Mouse (Mus musculus) limb, embryonic 14.5 days (tissue): Measurements from ENCODE around the gene Tgfbr2. TPM values are rescaled to one million over a fixed set of nuclear protein-coding genes. Genes with fewer than 3 reads are reported as not detected.

Source experiments
- ATAC-seq: fragments of 200-750 bp; cut with Nextera tagmentation; 2 replicates; pipeline ENCODE4 v1.8.0; 2017; ENCODE audit warnings: low read depth, moderate number of reproducible peaks, moderate TSS enrichment; ENCODE audit not compliant: low FRiP score
- DNase-seq: peaks from one replicate; pipeline ENCODE4 v3.0.0-alpha.2; 2015; ENCODE audit warnings: low spot score
- H3K27ac ChIP-seq: fragments of 300-500 bp; sonication (generic); replicated peaks from 2 replicates; pipeline ENCODE4 v1.5.1; 2014; ENCODE audit warnings: low read depth, mild to moderate bottlenecking, low read length, moderate library complexity, mixed read lengths
- H3K27me3 ChIP-seq: fragments of 300-500 bp; sonication (generic); 2 replicates; pipeline ENCODE4 v1.6.1; 2014; ENCODE audit warnings: low read length, mixed read lengths; ENCODE audit not compliant: control insufficient read depth, insufficient read depth
- H3K36me3 ChIP-seq: fragments of 300-500 bp; sonication (generic); 2 replicates; pipeline ENCODE4 v1.6.1; 2014; ENCODE audit warnings: mild to moderate bottlenecking, low read length, moderate library complexity, mixed read lengths; ENCODE audit not compliant: control insufficient read depth, insufficient read depth
- H3K4me1 ChIP-seq: fragments of 300-500 bp; sonication (generic); 2 replicates; pipeline ENCODE4 v1.6.1; 2014; ENCODE audit warnings: antibody characterized with exemption, low read length, mixed read lengths; ENCODE audit not compliant: control insufficient read depth, insufficient read depth
- H3K4me2 ChIP-seq: fragments of 300-500 bp; sonication (generic); replicated peaks from 2 replicates; pipeline ENCODE4 v1.6.1; 2014; ENCODE audit warnings: low read depth, mild to moderate bottlenecking, low read length, moderate library complexity; ENCODE audit not compliant: severe bottlenecking
- H3K4me3 ChIP-seq: fragments of 300-500 bp; sonication (generic); replicated peaks from 2 replicates; pipeline ENCODE4 v1.5.1; 2014; ENCODE audit warnings: low read length
- H3K9ac ChIP-seq: fragments of 300-500 bp; sonication (generic); 2 replicates; pipeline ENCODE4 v1.6.1; 2014; ENCODE audit warnings: mild to moderate bottlenecking, low read depth, low read length, moderate library complexity; ENCODE audit not compliant: severe bottlenecking
- H3K9me3 ChIP-seq: fragments of 300-500 bp; sonication (generic); 2 replicates; pipeline ENCODE4 v1.6.1; 2016; ENCODE audit warnings: low read length; ENCODE audit not compliant: control insufficient read depth
- POLR2A ChIP-seq: fragments of 200-500 bp; IDR thresholded peaks from 2 replicates; pipeline ENCODE4 v1.8.0; 2012; ENCODE audit warnings: inconsistent platforms, mild to moderate bottlenecking, moderate library complexity, borderline replicate concordance; ENCODE audit not compliant: insufficient read depth, insufficient read length; ENCODE audit errors: extremely low read depth
- WGBS: fragments of 180-500 bp; shearing (Covaris S2); extraction: QIAGEN DNeasy Blood & Tissue Kit; methylation state at CpG from one replicate; pipeline ENCODE4 v1.1.7; 2014; 5-methylcytosine and 5-hydroxymethylcytosine counted together
- polyA plus RNA-seq, 2 experiments: library from polyadenylated mRNA; depleted of rRNA in 1 of 2; stranded (reverse) in 1 of 2; unstranded in 1 of 2; fragments of >200 nt; fragmentation: Nextera tagmentation in 1 of 2; extraction: Ambion mirVana in 1 of 2; gene quantifications; 2 replicates each; pipeline versions ENCODE4 v1.2.1 to v1.2.3; 2012 to 2014

The Tgfbr2 gene
- polyA plus RNA-seq, 2 experiments: 58.8 to 67.2 TPM

GRCm38 (mm10) chr9:116214296-116214695, 39.1 kb upstream of the Tgfbr2 start:
- no peaks in the 10 kb centered on the region for H3K9me3 ChIP-seq
- H3K27me3 ChIP-seq: no peaks in the 10 kb centered on the region
- no peak for ATAC-seq
- WGBS: 78% methylated on average over 6 of the region's 6 CpGs
- H3K4me2 ChIP-seq: no peak overlapping the region
- TF ChIP-seq POLR2A: no peak
- H3K4me3 ChIP-seq: no peak overlapping the region
- H3K27ac ChIP-seq: 0 out of 2 replicates have a peak overlapping the region, but pooled peaks have one; percentile 10
- DNase-seq: no peak
- H3K9ac ChIP-seq: no peak overlapping the region
- no peaks in the 10 kb centered on the region for H3K36me3 ChIP-seq
- H3K4me1 ChIP-seq: peaks cover 25% of the 10 kb centered on the region

GRCm38 (mm10) chr9:116212915-116213619, 37.9 kb upstream of the Tgfbr2 start:
- Histone ChIP-seq H3K9me3 (no peaks in the 10 kb centered on the region), H3K9ac (no peak overlapping the region), H3K4me1 (peaks cover 14% of the 10 kb centered on the region; the same call in 1 of the 2 replicates), H3K27ac (no peak overlapping the region), H3K4me2 (no peak overlapping the region), H3K27me3 (no peaks in the 10 kb centered on the region), H3K4me3 (no peak overlapping the region), H3K36me3 (no peaks in the 10 kb centered on the region)
- no peak for ATAC-seq
- TF ChIP-seq POLR2A: no peak
- no peak for DNase-seq
- WGBS: 67% methylated on average over 7 of the region's 8 CpGs

DNA sequence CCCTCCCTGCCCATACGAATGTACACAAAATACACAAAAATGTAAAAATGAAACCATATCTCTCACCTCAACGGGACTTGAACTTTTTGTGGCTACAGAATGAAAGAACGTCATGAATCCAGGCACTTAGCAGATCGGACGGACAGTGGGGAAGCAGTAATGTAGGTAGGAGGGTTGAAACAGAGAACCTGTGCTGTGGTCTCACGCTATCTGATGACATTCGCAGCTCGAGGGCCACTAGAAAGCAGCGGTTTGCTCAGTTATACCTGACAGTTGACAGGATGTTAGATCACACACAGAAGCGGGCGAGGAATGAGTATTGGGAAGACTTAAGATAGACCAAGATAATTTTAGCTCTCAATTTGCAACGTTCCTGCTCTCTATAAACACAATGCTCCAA, 36.9 kb upstream of the Tgfbr2 start:
- WGBS: 83% methylated on average over 12 of the region's 12 CpGs
- Histone ChIP-seq H3K27ac (no peak overlapping the region), H3K9me3 (no peaks in the 10 kb centered on the region), H3K27me3 (no peaks in the 10 kb centered on the region), H3K4me3 (no peak overlapping the region), H3K9ac (no peak overlapping the region), H3K36me3 (no peaks in the 10 kb centered on the region), H3K4me1 (peaks cover 19% of the 10 kb centered on the region; the same call in 1 of the 2 replicates), H3K4me2 (no peak overlapping the region)
- DNase-seq: no peak
- no peak for TF ChIP-seq POLR2A
- no peak for ATAC-seq

DNA sequence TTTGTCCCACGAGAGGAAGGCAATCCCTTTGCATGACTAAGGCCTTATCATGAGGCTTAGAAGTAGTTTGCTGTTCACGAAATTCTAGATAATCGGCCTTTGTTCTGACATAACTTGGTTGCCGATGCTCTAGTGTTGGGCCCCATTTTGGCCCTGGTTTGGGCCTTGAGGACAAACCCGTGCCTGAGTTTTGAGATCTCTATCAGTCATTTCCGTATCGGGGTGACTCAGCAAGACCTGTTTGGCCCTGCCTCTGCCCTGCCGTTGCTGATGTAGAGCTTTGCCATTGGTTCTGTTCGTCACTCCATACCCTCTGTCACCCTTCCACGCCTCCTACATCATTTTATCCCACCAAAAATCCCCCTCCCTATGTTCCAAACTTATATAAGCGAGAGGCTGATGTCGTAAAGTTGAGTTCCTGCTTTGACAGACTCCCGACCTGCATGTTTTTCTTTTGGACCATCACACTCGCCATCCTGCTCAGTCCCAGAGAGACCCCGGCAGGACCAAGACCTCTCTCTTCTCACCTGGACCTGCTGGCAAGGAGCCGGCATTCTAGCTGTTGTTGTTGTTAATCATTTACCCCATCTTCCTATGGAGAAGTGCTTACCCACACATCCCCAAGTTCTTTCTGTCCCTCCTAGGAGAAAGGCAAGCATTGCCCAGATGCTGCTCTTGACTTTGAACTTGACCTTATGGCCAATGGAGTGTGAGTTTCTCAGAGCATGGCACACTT, 33.2 kb upstream of the Tgfbr2 start:
- Histone ChIP-seq H3K4me3 (no peak overlapping the region), H3K4me2 (no peak overlapping the region), H3K4me1 (peaks cover 15% of the 10 kb centered on the region; the same call in 1 of the 2 replicates), H3K27me3 (no peaks in the 10 kb centered on the region), H3K9me3 (no peaks in the 10 kb centered on the region), H3K36me3 (no peaks in the 10 kb centered on the region), H3K9ac (no peak overlapping the region), H3K27ac (no peak overlapping the region)
- 84% methylated on average over 16 of the region's 16 CpGs for WGBS
- DNase-seq (no peak), ATAC-seq (no peak)
- no peak for TF ChIP-seq POLR2A

GRCm38 (mm10) chr9:116206901-116207300, 31.7 kb upstream of the Tgfbr2 start:
- Histone ChIP-seq H3K4me2 (no peak overlapping the region), H3K9me3 (no peaks in the 10 kb centered on the region), H3K9ac (no peak overlapping the region), H3K27me3 (no peaks in the 10 kb centered on the region), H3K27ac (peak overlapping the region; percentile 10; the same call in 1 of the 2 replicates), H3K4me1 (peaks cover 11% of the 10 kb centered on the region; the same call in 1 of the 2 replicates), H3K36me3 (no peaks in the 10 kb centered on the region), H3K4me3 (no peak overlapping the region)
- ATAC-seq (peak; percentile 58; the same call in 1 of the 2 replicates), DNase-seq (peak; percentile 28)
- 23% methylated on average over 2 of the region's 2 CpGs for WGBS
- no peak for TF ChIP-seq POLR2A
